Mouse (Mus musculus) limb, embryonic 14.5 days (tissue): ENCODE data around the gene Gm28038. TPM values are rescaled to one million over a fixed set of nuclear protein-coding genes. Genes with fewer than 3 reads are reported as not detected.

Experiments
- ATAC-seq: fragments of 200-750 bp; cut with Nextera tagmentation; 2 replicates; pipeline ENCODE4 v1.8.0; 2017; ENCODE audit warnings: low read depth, moderate number of reproducible peaks, moderate TSS enrichment; ENCODE audit not compliant: low FRiP score
- DNase-seq: peaks from one replicate; pipeline ENCODE4 v3.0.0-alpha.2; 2015; ENCODE audit warnings: low spot score
- H3K27ac ChIP-seq: fragments of 300-500 bp; sonication (generic); replicated peaks from 2 replicates; pipeline ENCODE4 v1.5.1; 2014; ENCODE audit warnings: low read depth, mild to moderate bottlenecking, low read length, moderate library complexity, mixed read lengths
- H3K27me3 ChIP-seq: fragments of 300-500 bp; sonication (generic); 2 replicates; pipeline ENCODE4 v1.6.1; 2014; ENCODE audit warnings: low read length, mixed read lengths; ENCODE audit not compliant: control insufficient read depth, insufficient read depth
- H3K36me3 ChIP-seq: fragments of 300-500 bp; sonication (generic); 2 replicates; pipeline ENCODE4 v1.6.1; 2014; ENCODE audit warnings: mild to moderate bottlenecking, low read length, moderate library complexity, mixed read lengths; ENCODE audit not compliant: control insufficient read depth, insufficient read depth
- H3K4me1 ChIP-seq: fragments of 300-500 bp; sonication (generic); 2 replicates; pipeline ENCODE4 v1.6.1; 2014; ENCODE audit warnings: antibody characterized with exemption, low read length, mixed read lengths; ENCODE audit not compliant: control insufficient read depth, insufficient read depth
- H3K4me2 ChIP-seq: fragments of 300-500 bp; sonication (generic); replicated peaks from 2 replicates; pipeline ENCODE4 v1.6.1; 2014; ENCODE audit warnings: low read depth, mild to moderate bottlenecking, low read length, moderate library complexity; ENCODE audit not compliant: severe bottlenecking
- H3K4me3 ChIP-seq: fragments of 300-500 bp; sonication (generic); replicated peaks from 2 replicates; pipeline ENCODE4 v1.5.1; 2014; ENCODE audit warnings: low read length
- H3K9ac ChIP-seq: fragments of 300-500 bp; sonication (generic); 2 replicates; pipeline ENCODE4 v1.6.1; 2014; ENCODE audit warnings: mild to moderate bottlenecking, low read depth, low read length, moderate library complexity; ENCODE audit not compliant: severe bottlenecking
- H3K9me3 ChIP-seq: fragments of 300-500 bp; sonication (generic); 2 replicates; pipeline ENCODE4 v1.6.1; 2016; ENCODE audit warnings: low read length; ENCODE audit not compliant: control insufficient read depth
- POLR2A ChIP-seq: fragments of 200-500 bp; IDR thresholded peaks from 2 replicates; pipeline ENCODE4 v1.8.0; 2012; ENCODE audit warnings: inconsistent platforms, mild to moderate bottlenecking, moderate library complexity, borderline replicate concordance; ENCODE audit not compliant: insufficient read depth, insufficient read length; ENCODE audit errors: extremely low read depth
- WGBS: fragments of 180-500 bp; shearing (Covaris S2); extraction: QIAGEN DNeasy Blood & Tissue Kit; methylation state at CpG from one replicate; pipeline ENCODE4 v1.1.7; 2014; 5-methylcytosine and 5-hydroxymethylcytosine counted together
- polyA plus RNA-seq, 2 experiments: library from polyadenylated mRNA; depleted of rRNA in 1 of 2; stranded (reverse) in 1 of 2; unstranded in 1 of 2; fragments of >200 nt; fragmentation: Nextera tagmentation in 1 of 2; extraction: Ambion mirVana in 1 of 2; gene quantifications; 2 replicates each; pipeline versions ENCODE4 v1.2.1 to v1.2.3; 2012 to 2014

The Gm28038 gene
- polyA plus RNA-seq, 2 experiments, result not detected

GRCm38 (mm10) chr2:30281651-30282050 lies 808 bp downstream of the Gm28038 start:
- WGBS, result 71% methylated on average over 3 of the region's 3 CpGs
- Histone ChIP-seq H3K36me3 (0 out of 2 replicates have a peak, but pooled peaks cover 2% of the 10 kb centered on the region), H3K4me3 (no peak overlapping the region), H3K4me1 (peaks cover 6% of the 10 kb centered on the region), H3K4me2 (no peak overlapping the region), H3K9me3 (no peaks in the 10 kb centered on the region), H3K27ac (no peak overlapping the region), H3K9ac (no peak overlapping the region), H3K27me3 (no peaks in the 10 kb centered on the region)
- TF ChIP-seq POLR2A, result no peak
- ATAC-seq (no peak), DNase-seq (no peak)

- TF ChIP-seq POLR2A, result no peak
- Histone ChIP-seq H3K27ac (no peak overlapping the region), H3K36me3 (0 out of 2 replicates have a peak, but pooled peaks cover 2% of the 10 kb centered on the region), H3K9me3 (no peaks in the 10 kb centered on the region), H3K4me1 (peaks cover 14% of the 10 kb centered on the region), H3K27me3 (no peaks in the 10 kb centered on the region), H3K4me3 (no peak overlapping the region), H3K9ac (no peak overlapping the region), H3K4me2 (no peak overlapping the region)
- ATAC-seq, result no peak
- 89% methylated on average over 2 of the region's 2 CpGs for WGBS
- no peak for DNase-seq
Measured at GRCm38 (mm10) chr2:30283193-30283592, 2.4 kb downstream of the Gm28038 start.

- H3K4me2 ChIP-seq, result peak overlapping the region; percentile 94; the same call in 1 of the 2 replicates
- WGBS, result 94% methylated on average over 5 of the region's 5 CpGs
- no peak overlapping the region for H3K9ac ChIP-seq
- no peaks in the 10 kb centered on the region for H3K9me3 ChIP-seq
- peaks cover 9% of the 10 kb centered on the region; the same call in 1 of the 2 replicates for H3K36me3 ChIP-seq
- no peak overlapping the region for H3K27ac ChIP-seq
- DNase-seq (no peak), ATAC-seq (no peak)
- H3K27me3 ChIP-seq, result no peaks in the 10 kb centered on the region
- peaks cover 14% of the 10 kb centered on the region for H3K4me1 ChIP-seq
- no peak for TF ChIP-seq POLR2A
- H3K4me3 ChIP-seq, result peak overlapping the region; percentile 96
Measured at GRCm38 (mm10) chr2:30285004-30285403, 4.2 kb downstream of the Gm28038 start.

GRCm38 (mm10) chr2:30285416-30286181 lies 4.8 kb downstream of the Gm28038 start:
- Histone ChIP-seq H3K27me3 (no peaks in the 10 kb centered on the region), H3K4me1 (peaks cover 14% of the 10 kb centered on the region), H3K4me3 (peak overlapping the region; percentile 96), H3K9ac (peak overlapping the region; percentile 88), H3K9me3 (no peaks in the 10 kb centered on the region), H3K27ac (no peak overlapping the region), H3K4me2 (peak overlapping the region; percentile 94), H3K36me3 (peaks cover 10% of the 10 kb centered on the region; the same call in 1 of the 2 replicates)
- DNase-seq (no peak), ATAC-seq (peak; percentile 38)
- WGBS, result 16% methylated on average over 32 of the region's 38 CpGs
- no peak for TF ChIP-seq POLR2A

- under 1% methylated on average over 62 of the region's 68 CpGs for WGBS
- ATAC-seq, result peak; percentile 95
Measured at GRCm38 (mm10) chr2:30286192-30287026, 5.6 kb downstream of the Gm28038 start, which contains the start of the genes Dolk and Nup188. Gene Dolk, minus strand, starts transcription at chr2:30286334. Gene Nup188, plus strand, starts transcription at chr2:30286397.

More at GRCm38 (mm10) chr2:30286192-30287026, 5.6 kb downstream of the Gm28038 start, which contains the start of the genes Dolk and Nup188:
- DNase-seq, result peak; percentile 93
- peak within 1 kb of the TSS; percentile 94 for H3K4me2 ChIP-seq
- H3K36me3 ChIP-seq, result peaks cover 12% of the 10 kb centered on the region; the same call in 1 of the 2 replicates
- H3K9me3 ChIP-seq, result no peaks in the 10 kb centered on the region
- peak within 1 kb of the TSS; percentile 96 for H3K4me3 ChIP-seq
- no peaks in the 10 kb centered on the region for H3K27me3 ChIP-seq
- peaks cover 14% of the 10 kb centered on the region for H3K4me1 ChIP-seq
- H3K9ac ChIP-seq, result peak within 1 kb of the TSS; percentile 88
- peak; percentile 70; the same call in 1 of the 2 replicates for TF ChIP-seq POLR2A
- H3K27ac ChIP-seq, result 0 out of 2 replicates have a peak within 1 kb of the TSS, but pooled peaks have one; percentile 61
